Mouse (Mus musculus) neutrophil, adult 5-6 weeks (primary cell): ENCODE measurements around the gene Trmt2b. TPM values are rescaled to one million over a fixed set of nuclear protein-coding genes. Genes with fewer than 3 reads are reported as not detected.
A peak's percentile ranks its signal among the peaks of the same experiment; 100 is the strongest.
"Not testable (repeated sequence)": the region's sequence is repeated elsewhere in the genome, so short reads cannot be mapped to it uniquely, and the experiment has no call there.

Experiments
- ATAC-seq: fragments of 151-379, 151-347 bp; 2 replicates; pipeline ENCODE4 v1.8.0; 2017; ENCODE audit warnings: mild to moderate bottlenecking, moderate TSS enrichment; ENCODE audit not compliant: insufficient number of reproducible peaks, poor library complexity, low FRiP score, severe bottlenecking; ENCODE audit errors: extremely low read depth
- total RNA-seq: library from RNA; stranded (forward); fragments of 200-1000 nt; gene quantifications from 2 replicates; pipeline ENCODE4 v1.2.3, GENCODE M21; 2017

Trmt2b gene
- total RNA-seq = 22.8 and 27.2 TPM in 2 replicates

DNA sequence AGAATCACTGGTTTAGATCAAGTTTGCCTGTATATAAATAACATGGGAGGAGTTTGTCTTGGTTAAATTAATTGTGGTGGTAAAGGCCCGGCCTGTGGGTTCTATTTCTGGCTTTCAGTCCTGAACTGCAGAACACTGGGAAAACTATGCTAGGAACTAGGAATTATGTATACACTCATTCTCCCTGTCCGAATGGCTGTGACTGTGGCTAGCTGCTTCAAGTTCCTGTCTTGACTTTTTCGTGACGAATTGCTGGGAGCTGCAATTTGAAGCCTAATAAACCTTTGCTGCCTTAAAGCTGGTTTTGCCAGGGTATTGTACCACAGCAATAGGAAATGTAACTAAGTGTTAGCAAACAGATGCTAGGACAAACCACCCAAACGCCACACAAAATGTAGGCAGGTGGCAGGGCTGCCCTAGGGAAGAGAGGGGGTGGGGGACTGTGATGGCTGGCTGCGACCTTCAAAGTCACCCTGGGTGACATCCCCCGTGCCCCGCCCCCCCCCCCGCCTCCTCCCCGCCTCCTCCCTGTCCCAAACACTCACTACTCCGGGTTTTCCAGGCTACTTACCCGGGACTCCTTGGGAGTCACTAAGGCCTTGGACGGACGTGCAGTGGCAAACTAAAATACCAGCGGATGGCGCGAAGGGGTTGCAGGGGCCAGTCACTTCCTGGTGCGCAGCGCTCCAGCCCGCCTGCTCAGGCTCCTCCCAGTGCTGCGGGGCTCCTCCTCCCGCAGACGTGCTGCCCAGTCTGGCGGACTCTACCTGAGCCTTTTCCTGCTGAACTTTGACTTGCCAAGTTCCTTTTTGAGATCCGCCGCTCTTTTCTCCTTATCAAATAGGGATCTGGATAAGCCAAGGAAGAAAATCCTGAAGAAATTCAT, at the start of gene Trmt2b:
Gene Trmt2b, minus strand, starts transcription at position 710 of the 886 bp plus-strand sequence.
- peak; percentile 94 for ATAC-seq

DNA sequence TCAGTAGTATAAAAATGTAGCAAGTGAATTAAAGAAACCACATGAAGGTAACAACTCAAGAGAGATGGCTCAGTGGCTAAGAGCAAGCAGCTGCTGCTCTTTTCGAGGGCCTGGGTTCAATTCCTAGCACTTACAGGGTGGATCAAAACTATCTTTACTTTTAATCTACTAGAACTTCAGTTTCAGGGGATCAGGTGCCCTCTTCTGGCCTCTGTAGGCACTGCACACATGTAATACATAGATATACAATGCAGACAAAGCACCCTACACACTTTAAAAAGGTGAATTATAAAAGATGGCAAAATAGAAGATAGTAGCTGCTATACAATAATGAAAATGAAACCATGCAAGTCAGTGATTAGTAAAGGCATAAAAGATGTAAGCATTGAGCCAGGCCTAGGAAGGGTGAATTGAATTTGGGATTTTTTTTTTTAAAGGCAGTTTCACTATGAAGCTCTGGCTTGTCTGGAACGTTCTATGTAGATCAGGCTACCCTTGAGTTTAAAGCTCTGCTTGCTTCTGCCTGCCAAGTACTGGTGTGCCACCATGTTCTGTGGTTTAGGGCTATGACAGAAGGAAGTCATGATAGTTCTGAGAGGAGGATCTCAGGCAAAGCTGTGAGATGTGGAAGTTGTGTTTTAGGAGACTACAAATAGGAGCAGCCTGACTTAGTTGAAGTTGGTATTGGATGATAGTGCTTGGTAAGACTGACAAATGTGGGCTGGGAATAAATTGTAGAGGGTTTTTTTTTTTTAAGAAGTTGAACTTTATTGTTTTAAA, 42.6 kb upstream of the Trmt2b start:
- ATAC-seq = 0 out of 2 replicates have a peak, but pooled peaks have one; percentile 36

DNA sequence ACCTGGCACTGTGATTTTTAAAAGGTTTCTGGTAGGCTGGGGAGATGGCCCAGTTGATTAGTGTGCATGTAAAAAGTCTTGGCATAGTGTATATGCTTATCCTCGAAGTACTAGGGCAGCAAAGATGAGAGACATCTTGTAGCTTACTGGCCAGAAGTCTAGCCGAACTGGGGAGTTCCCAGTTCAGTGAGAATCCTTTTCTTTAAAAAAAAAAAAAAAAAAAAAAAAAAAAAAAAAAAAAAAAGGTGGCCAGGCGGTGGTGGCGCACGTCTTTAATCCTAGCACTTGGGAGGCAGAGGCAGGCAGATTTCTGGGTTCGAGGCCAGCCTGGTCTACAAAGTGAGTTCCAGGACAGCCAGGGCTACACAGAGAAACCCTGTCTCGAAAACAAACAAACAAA, 34.4 kb upstream of the Trmt2b start:
- ATAC-seq = not testable (repeated sequence)

DNA sequence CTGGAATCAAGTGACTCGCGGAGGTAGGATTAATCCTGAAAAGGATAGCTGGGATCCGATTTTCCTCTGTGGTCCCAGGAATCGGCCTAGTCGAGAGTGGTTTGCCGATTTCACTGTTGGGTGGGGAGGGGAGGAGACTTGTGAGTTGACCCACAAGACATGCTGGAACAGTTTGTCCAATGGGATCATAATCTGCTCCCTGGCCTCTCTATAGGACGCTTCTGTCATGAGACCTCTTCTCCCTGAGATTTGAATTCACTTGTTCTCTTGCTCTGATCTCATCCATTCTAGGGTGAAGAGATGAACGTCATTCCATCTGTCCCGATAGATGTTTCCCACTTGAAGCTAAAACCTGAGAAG, 31.5 kb upstream of the Trmt2b start:
- no peak for ATAC-seq

DNA sequence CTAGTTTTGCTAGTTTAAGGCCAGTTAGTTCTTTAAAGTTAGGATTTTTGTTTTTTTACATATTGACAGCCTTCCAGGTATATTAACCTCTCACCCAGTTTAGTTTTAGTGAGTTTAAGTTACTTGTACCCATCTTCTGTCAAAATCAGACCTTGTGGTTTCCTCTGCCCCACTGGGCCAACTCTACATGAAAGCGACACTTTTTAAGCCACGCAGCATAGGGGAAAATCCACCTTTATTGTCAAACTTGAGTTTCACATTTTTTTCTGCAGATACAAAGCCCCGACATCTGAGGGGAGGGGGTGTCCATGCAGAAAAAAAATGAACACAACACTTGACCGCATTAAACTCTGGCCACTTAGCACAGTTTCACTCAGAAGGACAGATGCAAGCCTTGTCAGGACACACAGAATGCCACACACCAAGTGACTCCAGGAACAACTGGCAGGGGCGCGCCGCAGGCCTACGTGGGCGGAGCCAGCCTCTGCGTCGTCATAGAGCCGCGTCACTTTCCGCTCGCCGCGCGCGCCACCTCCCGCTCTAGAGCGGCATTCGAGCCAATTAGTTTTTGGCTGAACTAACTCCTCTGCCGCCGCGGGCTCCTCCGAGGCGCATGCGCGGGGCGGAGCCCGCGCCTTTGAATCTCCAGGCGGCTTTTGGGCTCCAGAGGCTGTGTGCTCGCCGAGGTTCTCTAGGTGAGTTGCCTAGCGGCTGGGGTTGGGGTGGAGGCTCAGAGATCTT, 30.9 kb upstream of the Trmt2b start, which contains the start of gene Cenpi:
Gene Cenpi, plus strand, starts transcription at position 551 of the 741 bp plus-strand sequence.
- ATAC-seq = peak; percentile 100

DNA sequence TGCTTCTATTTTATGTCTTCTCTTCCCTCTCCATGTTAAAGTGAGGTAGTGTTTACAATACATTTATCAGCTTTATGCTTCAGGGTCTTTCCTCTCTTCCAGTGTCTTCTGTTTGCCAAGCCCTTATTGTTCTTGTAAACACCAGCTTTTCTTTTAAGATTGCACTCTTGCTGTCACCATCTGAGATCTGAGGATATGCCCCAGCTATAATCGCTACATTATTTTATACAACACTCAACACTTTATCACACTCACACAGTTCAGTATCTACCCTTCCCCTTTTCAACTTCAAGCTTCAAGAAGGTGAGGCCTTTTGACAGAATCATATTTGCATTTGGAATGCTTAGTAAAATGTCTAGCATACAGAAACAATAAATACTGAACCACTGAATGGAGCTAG, 26.5 kb upstream of the Trmt2b start:
- ATAC-seq = no peak

DNA sequence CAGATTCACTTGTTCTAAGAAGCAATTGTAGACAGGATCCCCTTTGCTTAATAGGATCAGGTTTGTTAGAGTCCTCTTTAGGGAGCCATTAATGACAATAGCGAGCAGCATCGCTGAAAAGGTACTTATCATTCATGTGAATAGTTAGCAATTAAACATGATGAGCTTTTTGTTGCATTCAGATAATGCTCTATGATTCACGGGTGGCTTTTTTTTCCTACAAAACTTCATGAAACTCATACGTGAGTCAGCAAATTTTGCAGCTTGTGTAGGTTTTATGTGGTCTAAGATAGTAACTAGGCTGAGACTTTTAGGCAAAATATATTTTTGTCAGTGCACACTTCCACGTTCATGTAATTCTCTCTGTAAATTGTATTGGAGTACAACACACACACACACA, 23.4 kb upstream of the Trmt2b start:
- ATAC-seq = no peak

DNA sequence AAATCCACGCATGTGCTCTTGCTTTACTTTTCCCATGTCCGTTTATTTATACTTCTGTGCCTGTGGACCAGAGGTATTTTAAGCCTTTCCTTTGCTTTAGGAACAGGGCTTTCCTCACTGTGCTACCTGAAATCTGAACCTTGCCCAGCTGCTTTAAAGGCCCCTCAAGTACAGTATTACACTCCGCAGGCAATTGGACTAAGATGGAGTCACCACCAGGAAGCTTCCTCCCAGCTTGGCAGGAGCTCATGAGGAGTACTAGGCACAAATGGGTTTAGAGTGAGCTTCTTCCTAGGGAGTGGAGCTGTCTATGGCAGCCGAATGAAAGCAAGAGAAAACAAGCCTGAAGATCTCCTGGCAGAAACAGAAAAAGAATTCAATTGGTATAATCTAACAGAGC, 20.4 kb upstream of the Trmt2b start:
- no peak for ATAC-seq

DNA sequence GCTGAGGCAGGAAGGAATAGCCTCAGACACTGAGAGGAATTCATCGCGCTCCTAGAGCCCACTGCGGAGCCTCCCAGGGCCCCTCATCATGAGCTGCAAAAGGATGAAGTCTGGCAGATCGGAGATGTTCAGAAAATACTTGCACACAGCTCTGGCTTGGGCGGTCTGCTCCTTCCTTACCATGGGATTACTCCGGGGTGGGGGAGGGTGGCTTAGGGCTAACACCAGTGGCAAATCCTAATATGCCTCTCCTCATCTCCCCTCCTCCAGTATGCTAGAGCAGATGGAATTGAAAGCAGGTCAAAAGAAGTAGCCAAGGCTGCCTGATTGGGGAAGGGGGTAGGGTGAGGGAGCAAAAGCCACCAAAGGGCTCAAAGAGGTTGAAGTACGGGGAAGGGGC, 20.0 kb upstream of the Trmt2b start:
- ATAC-seq = no peak

DNA sequence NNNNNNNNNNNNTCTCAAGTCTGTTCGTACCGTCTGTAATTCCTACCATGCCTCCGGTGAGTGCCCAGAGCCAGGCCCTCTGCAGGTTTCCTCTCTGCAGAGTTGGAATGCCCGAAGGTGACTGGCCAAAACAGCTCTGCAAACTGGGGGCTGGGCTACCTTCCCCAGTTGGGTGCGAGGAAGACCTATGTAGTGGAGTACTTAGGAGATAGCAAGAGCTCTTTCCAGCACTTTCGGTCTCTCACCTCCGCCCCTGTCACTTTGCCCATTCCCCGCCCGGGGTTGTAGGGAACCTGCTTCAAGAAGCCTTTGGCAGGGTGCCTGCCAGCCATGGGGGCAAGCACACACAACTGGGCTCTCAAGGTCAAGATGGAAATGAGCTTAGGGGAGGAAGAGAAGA, 19.5 kb upstream of the Trmt2b start:
- ATAC-seq = no peak

DNA sequence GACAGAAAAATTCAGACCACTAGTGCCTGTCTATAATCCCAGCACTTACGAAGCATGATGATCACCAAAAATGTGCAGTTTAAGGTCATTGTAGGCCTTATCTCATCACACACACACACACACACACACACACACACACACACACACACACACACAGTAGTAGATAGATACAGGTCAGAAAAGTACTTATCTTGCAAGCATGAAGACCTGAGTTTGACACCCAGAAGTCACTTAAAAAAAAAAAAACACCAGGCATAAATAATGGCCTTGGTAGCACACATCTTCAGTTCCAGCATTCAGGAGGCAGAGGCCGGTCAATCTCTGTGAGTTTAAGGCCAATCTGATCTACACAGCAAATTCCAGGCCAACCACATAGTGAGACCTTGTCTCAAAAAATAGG, 10.5 kb upstream of the Trmt2b start:
- no peak for ATAC-seq

DNA sequence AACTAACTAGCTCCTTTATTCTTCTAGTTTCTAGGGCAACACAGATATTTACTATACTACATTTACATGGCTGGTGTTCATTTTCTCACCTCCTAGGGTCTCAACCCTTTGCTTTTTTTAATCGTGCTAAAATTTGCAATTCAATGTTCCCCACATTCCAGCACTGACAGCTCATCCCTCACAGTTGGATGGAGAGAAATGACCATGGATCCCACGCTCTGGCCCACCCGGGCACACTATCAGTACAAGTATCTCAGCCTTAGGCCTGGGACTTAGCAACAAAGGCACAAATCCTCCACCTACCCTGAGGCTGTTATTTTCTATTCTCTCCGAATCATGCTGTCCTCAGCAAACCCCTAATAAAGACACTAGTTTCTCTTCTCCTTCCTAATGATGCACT, 9.0 kb upstream of the Trmt2b start:
- ATAC-seq = no peak

DNA sequence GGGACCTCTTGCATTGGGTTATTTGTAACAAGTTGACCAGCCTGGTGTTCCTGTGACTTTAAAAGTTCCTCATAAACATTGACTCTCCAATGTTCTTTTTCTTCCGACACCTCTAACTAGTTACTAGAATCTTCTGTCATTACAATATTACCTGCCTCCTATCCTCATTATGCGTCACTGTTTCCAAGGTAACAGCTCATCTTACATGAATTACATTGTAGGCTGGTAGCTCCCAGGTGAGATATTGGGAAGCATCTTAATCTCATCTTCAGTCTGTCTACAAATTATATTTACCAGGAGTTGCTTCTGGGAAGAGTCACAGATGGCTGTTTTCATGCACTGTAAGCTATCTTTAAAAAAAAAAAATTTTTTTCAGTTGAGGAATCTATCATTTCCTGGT, 8.3 kb upstream of the Trmt2b start:
- ATAC-seq = no peak

DNA sequence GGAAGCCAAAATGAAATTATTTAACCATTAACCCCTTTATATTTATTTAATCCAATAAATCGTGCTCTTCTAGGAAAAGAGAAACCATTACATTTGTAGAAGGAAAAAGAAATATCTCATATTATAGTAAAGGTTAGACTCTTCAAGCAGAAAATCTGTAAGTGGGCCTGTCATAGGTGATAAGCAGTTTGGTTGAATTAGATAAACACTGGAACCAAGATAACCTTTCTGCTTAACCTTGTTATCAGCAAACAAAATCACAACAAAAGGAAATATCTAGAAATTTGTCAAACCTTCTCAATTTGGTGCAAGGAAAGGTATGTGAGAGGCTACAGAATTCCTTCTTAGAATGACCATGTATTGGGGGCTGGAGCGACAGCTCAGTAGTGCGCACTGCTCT, 3.7 kb upstream of the Trmt2b start:
- ATAC-seq = no peak

DNA sequence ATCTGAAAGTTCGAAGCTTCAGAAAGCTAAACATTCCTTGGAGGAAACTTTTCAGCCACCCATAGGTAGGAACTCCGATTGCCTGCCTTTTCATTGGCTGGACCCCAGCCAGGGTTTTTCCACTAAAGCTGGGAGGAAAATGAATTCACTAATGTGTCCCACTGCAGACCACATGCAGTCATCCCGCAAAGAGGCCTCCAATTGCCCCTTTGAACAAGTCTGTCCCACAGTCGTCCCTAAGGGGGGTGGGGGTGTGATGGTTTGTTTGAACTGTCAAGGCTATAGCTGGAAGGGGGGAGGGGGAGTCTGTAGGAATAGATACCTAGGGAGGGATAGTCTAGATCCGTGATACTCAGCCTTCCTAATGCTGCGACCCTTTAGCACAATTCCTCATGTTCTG, 1.1 kb downstream of the Trmt2b start:
- no peak for ATAC-seq

DNA sequence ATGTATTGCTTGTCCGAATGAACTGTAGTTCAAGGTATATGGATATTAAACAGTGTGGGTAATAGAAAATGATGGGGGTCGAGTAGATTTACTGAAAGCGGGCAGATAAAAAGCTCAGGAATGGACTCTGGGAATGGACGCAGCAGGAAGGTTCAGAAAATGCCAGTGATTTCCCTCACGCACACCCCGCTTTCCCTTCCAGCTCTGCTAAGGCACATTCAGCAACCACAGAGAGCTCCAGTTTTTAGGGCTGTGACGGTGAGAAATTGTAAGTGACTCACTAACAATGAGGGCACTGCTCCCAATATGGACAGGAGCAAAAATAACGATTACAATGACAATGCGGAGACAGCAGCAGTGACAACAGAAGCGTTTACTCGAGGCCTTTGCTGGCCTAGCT, 14.7 kb downstream of the Trmt2b start:
- ATAC-seq = no peak

DNA sequence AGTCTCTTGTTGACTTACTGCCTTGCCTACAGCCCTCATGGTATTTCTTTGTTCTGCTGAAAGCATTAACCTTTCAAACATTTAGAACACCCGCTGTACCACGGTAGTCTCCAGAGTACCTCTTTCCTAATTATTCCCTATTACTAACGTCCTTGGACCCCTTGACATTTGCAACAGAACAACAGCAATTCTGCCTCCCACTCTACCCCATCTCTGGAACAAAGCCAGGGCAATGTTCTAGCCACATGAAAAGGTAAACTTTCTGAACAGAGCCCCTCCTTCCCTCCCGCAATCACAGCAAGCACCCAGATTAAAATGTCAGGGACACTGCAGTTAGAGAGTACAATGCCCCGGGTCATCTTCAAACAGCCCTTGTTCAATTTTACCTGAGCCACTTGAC, 15.6 kb downstream of the Trmt2b start:
- ATAC-seq = no peak

DNA sequence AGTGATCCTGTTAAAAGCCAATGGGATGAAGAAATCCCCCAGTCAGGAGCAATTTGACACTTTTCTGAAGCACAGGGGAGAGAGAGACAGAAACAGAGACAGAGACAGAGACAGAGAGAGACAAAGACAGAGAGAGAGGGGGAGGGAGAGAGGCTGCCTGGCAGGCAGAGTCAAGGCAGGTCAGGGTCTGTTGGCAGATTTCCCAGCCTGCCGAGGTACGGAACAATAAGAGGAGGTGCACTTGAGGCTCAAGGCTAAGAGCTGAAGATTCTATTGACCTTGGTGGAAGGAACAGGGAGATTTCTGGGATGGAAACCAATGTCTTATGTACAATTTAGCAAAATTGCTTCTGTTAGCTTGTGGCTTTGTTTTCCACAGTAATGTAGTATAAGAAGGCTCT, 28.6 kb downstream of the Trmt2b start:
- ATAC-seq = no peak

DNA sequence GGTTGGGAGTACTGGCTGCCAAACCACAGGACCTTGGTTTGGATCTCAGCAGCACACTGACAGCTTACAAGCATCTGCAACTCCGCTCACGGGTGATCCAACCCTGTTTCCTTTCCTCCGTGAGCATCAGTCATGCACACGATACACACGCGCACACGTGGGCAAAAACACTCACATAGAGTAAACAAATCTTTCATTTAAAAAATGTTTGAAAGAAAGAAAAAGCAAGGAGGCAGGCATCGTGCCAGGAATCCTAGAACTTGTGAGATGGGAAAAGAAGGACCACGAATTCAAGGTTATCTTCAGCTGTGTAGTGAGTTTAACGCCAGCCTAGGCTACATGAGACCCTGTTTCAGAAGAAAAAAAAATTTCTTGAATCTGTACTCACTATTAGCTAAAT, 30.8 kb downstream of the Trmt2b start:
- ATAC-seq = no peak

DNA sequence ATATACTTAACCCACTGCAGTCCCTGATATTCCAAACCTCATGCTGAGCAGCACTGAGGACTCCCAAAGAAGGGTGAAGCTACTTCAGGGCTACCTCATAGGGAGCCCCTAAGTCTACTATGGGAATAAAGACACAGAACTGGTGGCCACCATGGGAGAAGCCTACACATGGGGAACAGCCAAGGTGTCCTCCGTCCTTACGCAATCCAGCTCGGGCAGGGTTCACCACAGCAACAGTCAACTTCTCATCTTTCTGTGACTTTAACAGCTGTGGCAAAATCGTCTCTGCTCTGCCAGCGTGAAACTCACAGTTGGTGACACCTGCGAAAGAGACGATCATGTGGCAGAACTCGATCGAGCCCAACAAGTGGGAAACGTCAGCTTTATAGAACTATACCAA, 38.5 kb downstream of the Trmt2b start:
- ATAC-seq = no peak
